Mouse (Mus musculus) fibroblast of lung, adult 2 months (primary cell): ENCODE measurements around the gene P4ha2.

Source experiments
- DNase-seq: peaks from one replicate; pipeline ENCODE4 v3.0.0-alpha.2; 2011; ENCODE audit warnings: low read depth

The P4ha2 gene

DNA sequence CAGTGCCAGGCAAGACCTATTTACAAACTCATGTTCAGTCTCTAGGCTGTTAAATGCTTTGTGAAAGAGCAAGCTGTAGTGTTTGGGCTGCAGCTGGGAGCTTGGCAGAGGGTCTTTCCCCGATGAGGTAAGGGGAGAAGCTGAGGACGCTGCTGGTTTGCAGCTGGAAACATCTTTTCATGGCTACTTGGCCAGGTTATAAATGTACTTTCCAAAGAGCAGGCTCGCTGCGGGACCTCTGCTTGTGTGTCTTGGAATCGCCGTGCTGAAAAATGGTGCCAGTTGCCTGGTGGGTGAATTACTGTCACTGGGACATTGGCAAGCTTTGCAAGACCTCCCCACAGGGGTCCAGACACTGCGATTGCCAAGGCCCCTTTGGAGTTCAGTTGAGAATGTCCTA is 7.3 kb downstream of the P4ha2 start:
- DNase-seq: no peak

DNA sequence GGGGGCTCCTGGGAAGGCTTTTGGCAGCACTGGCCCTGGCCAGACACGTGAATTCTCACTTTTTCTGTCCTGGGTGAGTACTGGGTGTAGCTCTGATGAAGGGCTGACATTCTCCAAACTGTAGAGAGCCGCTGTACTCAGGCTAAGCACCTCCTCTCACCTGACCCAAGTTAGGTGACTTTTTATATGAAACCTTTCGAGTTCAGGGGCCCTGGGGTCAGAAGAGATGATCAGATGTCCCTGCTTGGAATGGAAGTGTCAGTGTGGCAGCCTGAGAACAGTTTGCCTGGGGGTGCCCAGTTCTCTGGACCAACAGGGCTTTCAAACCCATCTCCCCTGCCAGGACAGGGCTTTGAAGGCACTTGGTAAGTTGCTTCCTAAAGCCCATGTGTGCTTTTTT is 8.2 kb downstream of the P4ha2 start:
- no peak for DNase-seq

DNA sequence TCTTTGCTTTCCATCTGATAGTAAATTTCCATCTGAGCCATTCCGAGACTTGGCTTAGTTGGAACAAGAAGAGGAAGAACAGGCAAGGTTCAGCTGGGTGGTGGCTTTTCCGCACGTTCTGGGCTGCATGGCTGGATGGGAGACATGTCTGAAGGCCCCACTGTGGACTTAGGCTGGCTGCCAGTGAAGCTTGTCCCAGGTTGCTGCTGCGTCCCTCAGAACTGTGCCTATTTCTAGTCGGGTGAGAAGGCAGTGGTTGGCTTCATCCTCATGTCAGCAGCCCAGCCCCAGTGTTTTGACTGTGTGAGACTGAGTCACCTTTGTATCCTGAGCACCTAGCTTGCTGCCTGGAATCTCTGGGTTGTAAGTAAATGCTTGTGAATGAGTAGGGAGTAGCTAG is 9.0 kb downstream of the P4ha2 start:
- no peak for DNase-seq

DNA sequence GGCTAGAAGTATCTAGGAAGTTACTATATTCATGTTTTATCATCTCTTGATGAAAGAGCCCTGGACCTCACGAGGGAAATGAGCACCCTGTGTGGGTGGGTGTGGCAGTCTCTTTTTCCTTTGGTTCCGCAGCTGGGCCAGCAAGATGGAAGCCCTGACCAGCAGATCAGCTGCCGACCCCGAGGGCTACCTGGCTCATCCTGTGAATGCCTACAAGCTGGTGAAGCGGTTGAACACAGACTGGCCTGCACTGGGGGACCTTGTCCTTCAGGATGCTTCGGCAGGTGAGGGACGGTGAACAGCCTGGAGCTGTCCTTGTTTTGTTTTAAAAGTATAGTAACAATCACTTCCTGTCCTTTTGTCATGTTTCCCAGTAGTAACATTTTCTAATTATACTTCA is 11.4 kb downstream of the P4ha2 start:
- no peak for DNase-seq

DNA sequence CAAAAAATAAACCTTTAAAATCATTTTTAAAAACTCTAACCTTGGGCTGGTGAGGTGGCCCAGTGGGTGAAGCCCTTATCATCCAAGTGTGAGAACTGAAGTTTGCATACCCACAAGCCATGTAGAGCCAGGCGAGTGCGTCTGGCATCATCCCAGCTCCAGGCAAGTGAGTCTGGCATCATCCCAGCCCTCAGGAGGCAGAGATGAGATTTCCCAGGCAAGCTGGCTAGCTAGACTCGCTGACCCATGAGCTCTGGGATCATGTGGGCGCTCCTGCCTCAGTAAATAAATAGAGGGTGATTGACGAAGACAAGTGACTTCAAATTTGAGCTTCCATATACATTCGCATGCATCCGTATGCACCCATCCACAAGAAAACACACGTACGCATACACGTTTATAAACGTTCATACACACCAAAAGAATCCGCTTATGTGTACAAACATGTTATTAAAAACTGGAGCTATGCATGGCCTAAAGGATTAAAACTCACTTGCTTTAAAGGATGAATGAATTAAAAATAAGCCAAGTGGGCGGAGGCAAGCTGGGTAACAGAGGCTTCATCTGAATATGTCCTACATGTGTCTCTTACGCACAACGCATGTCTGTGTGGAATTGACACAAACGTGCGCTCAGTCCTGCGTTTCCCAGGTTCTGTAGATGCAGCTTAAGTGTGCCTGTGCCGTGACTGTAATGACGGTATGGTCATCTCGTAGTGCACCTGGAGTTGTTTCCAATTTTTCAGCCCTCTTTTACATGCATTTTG is 12.3 kb downstream of the P4ha2 start:
- peak; percentile 83 for DNase-seq

DNA sequence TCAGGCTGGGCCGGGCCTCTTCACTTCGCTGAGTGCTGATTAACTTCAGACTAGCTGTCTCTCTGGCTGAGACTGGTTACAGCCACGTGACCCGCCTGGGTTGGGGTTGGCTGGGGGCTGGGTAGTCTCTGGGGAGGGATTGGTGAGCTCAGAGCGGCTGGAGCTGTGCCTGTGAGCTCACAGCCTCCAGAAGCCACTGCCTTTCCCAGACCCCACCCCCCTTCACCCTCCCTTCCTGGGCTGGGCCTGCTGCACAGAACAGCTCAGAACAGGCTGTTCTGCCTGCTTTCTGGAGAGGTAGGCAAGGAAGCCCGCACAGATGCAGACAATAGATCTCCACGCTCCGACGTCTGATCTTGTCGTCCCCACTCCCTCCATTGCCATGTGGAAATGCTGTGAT is 13.0 kb downstream of the P4ha2 start:
- DNase-seq: peak; percentile 99

DNA sequence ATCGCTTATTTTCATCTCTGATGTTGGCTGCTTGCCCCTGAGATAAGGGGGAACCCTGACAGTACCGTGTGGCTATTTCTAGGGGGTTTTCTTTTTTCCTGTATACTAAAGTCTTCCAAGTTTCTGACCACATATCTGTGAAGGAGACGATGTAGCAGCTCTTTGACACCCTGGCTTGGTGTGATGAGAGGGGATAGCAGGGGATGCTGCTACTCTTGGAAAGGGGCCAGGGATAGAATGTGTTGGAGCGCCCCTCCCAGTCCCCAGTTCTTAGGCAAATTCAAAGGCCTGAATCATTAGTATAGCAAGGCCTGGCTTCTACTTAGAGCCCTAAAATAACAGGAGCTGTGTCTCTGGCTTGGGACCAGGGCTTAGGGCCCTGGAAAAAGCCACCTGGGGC is 13.5 kb downstream of the P4ha2 start:
- DNase-seq: no peak

DNA sequence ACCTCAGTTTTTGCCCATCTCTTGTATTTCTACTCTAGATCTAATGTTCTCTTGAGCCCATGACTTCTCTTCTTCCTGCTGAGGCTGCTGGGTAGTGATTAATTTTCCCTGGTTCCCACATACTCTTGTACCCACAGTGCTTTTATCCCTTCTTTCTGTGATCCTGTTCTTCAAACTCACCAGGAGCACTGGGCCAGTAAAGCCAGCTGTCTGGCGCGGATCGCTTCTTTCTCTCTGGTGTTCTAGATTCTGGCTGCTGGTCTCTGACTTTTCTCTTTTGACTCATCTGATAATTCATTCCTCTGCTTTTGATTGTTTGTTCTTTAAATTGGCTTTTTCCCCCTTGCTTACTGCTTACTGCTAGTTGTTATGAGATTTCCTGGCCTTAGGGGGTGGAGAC is 14.9 kb downstream of the P4ha2 start:
- no peak for DNase-seq

DNA sequence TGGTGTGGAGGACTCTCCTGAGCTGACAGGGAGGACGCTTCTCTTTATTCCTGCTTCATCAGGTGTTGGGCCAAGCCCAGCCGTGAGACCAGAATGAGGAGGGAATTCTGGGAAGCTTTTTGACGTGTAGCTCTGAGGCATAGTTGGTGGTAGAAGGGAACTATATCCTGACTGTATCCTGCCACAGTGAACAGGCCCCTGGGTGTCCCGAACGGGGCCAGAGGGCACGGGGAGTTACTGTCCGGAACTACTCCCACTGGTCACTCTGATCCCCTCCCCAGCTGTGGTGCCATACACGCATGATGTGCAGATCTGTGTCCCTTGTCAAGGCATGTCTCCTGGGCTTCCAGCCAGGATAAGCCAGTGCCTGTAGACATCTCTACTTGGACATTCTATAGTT is 15.4 kb downstream of the P4ha2 start:
- DNase-seq: no peak

DNA sequence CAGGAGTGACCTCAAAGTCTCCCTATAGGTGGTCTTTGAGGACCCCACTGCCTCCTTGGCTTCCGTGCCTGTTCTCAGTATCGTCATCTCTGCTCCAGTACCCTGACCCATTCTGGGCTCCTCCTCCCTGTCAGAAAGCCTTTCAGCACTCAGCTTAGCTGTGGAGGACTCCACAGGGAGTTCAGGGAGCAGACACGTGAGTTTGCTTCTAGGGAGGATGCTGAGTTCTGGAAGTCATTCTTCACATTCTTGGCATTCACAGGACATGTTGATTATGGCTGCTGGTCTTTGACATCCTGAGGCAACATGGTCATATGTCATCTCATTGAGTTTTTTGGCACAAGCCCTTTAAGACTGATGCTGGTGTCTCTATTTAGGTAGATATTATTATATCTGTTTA is 16.0 kb downstream of the P4ha2 start:
- DNase-seq: no peak

DNA sequence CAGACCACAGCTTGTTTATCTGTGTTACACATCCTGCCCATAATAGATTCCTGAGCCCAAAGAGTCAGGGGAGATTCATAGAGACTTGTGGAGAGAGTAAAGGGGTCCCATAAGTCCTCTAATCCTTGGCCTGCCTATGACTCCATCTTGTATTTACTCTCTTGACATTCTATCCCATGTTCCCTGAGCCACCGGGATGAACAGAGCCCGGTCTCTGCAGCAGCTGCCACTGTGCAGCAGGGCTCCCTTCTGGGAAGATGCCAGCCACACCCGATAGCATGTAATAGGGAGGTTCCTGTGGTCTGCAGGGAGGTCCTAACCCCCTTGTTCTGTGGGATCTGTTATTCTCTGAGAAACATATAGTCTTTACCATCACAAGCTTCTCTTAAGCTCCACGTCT is 16.5 kb downstream of the P4ha2 start:
- DNase-seq: no peak

DNA sequence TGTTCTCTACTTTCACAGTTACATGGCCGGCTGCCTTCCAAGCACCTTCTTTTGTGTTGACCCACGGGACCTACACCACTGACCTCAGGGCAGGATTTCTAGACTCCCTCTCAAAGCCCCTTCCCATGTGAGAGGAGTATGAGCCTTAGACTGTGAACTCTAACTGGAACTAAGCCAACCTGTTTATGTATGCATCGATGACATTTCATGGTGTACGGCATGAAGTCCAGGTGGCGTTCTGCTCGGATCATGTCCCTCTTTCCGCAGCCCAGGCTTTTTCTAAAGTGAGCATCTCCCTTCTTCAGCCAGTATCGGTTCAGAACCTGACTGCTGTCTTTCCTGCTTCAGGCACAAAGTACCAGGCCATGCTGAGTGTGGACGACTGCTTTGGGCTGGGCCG is 17.2 kb downstream of the P4ha2 start:
- DNase-seq: no peak

DNA sequence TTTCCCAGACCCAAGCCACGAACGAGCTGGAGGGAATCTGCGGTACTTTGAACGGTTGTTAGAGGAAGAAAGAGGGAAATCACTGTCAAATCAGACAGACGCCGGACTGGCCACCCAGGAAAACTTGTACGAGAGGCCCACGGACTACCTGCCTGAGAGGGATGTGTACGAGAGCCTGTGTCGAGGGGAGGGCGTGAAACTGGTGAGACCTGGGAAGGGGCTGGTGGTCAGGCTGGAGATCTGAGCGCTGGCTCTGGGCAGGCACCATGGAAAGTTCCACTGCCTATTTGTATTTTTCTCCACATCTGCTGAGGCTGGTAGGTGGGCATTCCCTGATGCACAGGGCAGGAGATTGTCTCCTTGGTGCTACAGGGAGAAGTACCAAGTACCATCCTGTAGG is 19.2 kb downstream of the P4ha2 start:
- no peak for DNase-seq

DNA sequence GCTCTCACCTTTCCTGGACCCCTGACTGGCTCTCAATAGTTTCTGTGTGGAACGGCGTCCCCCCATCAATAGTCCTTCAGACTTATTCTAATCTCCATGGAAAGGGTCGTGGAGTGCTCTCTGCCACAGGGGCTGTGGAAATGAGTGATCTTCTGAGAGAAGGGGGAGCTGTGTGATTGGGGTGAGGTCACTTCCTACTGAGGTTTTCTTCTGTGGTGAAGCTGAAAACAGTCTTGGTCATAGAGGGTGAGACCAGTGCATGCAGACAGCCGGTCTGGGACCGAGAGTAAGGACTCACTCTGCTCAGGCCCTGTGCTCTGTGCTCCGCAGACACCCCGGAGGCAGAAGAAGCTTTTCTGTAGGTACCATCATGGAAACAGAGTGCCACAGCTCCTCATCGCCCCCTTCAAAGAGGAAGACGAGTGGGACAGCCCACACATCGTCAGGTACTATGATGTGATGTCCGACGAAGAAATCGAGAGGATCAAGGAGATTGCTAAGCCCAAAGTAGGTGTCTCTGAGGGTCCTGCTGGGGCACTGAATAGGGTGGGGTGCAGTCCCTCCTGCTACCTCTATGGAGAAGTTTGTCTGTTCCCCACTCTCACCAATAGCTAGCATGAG is 20.0 kb downstream of the P4ha2 start:
- no peak for DNase-seq

DNA sequence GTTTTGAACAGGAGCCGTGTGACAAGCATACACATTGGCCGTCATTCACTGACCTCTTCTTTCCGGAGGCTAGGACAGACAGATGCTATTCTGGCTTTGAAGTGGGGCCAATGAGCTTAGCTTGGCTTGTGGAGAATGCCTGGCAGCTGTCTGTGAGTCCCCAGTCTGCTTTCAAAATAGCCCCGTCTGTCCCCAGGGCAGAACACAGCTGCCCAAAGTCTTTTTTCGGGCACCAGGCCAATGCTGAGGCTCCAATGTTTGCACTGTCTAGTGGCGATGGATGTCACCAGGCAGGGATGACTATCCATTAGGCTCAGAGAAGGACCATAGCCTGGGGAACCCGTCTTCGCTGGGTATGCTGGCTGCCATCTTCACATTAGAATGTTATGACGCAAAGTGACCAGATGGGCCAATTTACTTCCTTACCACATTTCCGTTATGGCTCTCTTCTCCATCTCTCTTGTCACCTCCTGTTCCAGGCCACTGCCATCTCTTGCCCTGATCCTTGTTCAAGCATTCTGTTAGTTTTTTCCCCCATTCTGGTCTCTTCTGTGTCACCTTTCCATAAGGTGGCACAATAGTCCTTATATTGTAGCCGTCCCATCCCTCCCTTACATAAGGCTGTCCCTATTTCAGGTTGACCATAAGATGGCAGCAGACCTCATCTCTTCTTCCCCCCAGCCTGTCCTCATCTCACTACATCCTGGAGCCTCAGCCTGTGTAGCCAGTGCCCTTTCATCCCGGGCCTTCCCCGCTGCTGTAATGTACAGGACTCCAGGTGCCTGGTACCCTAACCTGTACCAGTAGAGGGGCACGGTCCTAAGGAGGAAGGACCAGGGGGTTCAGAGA is 22.7 kb downstream of the P4ha2 start:
- no peak for DNase-seq

DNA sequence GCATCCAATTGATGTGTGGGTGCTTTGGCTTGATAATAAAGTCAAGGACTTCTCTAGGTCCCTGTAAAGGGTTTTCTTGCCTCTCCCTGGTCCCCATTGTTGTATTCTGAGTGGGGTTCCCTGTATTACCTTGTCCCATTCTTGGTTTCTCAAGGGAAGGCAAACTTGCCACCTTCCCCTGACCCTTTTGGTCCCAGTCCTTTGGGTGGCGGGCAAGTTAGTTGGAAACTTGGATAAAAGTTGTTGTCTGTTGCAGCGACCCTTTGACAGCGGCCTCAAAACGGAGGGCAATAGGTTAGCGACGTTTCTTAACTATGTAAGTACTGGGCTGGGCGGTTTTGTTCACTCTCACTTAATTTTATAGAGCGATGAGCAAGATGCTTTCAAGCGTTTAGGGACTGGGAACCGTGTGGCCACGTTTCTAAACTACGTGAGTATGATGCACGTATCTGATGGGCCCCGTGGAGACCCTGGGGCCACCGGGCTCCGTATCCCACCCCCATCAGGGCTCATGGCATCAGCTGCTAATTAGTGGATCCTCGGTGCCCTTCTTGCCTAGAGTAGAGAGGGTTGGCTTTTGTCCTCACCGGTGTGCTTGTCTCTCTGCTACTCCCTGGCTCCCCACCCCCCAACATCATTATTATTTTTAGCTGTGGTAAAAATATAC is 26.2 kb downstream of the P4ha2 start:
- DNase-seq: no peak

DNA sequence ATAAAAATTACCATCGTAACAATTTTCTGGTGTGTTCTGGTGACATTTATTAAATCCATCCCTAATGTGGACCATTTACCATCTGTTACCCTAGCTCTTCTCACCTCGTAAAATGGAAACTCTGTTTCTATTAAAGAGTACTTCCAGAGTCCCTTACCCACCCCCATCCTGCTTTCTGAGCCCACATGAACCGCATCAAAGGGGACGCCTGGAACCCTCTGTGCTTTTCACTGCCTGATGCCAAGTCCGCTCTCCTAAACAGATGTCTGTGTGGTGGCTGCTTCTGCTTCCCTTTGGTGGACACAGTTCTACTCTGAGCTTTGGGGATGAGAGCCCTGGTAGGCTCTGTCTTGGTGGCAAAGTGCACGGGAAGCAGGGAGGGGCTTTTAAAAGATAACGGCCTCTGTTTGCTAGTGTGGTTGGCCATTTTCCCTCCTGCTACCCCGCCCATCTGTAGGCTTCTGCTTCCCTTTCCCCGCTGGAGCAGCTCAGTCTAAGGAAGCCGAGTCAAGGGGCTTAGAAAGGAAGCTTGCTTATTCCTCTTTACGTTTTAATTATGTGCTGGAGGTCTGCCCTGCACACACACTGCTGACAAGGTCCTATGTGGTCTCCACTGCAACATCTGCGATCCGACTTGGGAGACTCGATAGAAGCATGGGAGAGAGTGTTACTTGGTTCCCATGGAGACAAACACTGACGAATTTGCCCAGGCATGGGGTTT is 26.9 kb downstream of the P4ha2 start:
- DNase-seq: no peak

DNA sequence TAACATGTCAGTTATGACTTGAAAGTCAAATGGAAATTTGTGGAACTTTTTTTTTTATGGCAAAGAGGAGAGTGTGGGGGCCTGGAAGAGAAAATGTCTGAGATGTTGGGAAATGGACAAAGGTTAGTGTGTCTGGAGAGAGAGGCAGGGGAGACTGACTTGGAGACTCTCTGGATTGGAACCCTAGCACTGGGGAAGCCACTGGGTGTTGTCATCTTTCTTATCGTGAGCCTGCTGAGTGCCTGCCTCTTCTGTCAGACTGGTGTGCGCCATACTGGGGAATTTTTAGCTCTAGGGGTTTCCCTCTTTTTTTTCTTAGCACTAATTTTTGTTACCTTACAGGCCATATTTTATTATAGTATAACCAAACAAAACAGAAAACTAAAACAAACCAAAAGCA is 27.5 kb downstream of the P4ha2 start:
- DNase-seq: no peak

DNA sequence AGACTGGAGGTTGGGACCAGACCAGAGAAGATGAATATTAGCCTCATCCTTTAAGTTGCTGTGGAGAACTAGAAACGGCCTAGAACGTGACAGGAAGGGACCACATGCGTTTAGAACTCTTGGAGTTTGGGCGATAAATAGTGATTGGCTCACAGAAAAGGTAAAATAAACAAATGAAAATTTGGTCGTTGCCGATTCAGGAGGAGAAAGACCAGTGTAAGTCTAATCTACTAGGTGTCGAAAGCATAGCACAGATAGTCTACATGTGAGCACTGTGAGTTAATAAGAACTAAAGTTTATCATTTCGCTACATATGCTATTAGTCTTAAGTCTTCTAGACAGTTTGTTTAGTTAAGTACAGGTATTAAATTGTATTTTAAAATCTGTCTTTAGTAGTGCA is 30.1 kb downstream of the P4ha2 start:
- no peak for DNase-seq

DNA sequence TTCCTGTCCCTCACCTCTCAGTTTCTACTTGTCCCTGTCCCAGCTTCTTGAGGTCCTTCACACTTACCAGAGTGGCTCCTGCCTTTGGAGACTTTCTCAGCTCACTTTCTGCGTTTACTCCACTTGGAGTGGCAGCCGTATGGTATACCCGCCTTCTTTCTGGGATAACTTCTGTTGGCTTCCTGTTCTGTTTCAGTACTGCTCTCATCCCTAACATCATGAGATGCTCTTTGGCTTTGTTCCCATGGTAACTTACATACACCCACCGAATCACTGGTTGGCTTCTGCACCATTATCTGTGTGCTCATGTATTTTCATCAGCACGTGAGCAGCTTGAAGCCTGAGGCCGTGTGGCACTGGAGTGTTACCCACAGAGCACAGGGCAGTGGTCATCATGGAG is 30.8 kb downstream of the P4ha2 start:
- DNase-seq: no peak

DNA sequence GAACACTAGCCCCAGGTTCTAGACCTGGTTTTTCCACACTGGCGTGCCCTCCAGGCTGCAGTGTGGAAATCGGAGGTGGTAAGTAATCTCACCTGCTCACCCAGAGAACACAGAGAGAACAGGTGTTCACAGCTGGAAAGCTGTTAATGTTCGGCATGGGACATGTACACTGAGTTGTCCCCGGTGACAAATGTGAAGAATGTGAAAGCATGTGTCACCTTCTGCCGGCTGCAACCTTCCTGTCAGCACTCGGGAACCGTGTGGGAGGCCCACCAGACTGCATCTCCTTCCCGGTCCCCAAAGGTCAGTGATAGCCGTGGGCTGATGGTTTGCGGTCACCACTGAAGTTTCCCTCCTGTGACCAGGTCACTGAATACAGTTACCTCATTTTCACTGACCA is 32.4 kb downstream of the P4ha2 start:
- DNase-seq: no peak

DNA sequence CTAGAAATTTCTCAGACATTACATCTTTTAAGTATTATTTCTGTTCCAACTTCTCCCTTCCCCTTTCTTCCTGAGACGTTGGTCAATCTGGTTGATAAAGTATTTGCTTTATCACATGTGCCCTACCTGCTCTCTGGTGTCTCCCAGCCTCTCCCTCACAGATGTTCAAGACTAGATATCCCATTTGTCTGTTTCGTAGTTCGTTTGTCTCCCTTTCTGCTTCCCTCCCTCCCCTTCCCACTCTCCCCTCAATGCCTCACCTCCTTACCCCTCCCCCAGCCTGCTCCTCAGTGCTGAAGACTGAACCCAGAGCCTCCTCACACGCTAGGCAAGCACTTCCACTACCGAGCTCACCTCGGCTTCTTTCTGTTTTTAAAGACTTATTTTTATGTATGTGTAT is 35.0 kb downstream of the P4ha2 start:
- no peak for DNase-seq
